Mouse (Mus musculus): Measurements from ENCODE around the gene Ccr7.

DNA sequence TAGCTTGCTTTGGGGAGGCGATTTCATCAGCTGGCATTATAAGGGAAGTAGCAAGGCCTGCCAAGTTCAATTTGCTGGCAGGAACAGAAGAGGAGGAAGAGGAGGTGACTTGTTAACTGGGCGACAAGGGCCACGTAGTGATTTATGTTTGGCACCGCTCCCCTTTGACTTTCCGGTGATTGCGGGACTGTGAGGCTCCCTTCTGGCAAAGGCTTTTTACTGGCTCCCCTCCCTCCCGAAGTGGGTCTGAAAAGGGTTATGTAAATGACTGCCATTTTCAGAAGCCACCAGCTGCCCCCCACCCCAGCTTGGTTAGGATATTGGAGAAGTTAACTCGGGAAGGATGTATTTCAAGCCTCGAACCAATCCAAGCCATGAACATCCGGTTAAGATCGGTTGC, 27.7 kb upstream of the Ccr7 start:
- no peak for TF ChIP-seq CTCF (IDR thresholded peaks at IDR 0.05; ENCODE audit: low read depth, low read length)
- no peak for TF ChIP-seq POLR2A (IDR thresholded peaks at IDR 0.05; ENCODE audit: borderline replicate concordance, low read depth, low read length)

Measured in bone marrow macrophage, adult 2 months (primary cell).